Mouse (Mus musculus): ENCODE measurements at regions not wholly inside any gene's neighbourhood (a gene's known extent, or its start where the extent isn't known, plus 50 kb on each side); places are given as distances from the start of the nearest gene placed in this dataset.

DNA sequence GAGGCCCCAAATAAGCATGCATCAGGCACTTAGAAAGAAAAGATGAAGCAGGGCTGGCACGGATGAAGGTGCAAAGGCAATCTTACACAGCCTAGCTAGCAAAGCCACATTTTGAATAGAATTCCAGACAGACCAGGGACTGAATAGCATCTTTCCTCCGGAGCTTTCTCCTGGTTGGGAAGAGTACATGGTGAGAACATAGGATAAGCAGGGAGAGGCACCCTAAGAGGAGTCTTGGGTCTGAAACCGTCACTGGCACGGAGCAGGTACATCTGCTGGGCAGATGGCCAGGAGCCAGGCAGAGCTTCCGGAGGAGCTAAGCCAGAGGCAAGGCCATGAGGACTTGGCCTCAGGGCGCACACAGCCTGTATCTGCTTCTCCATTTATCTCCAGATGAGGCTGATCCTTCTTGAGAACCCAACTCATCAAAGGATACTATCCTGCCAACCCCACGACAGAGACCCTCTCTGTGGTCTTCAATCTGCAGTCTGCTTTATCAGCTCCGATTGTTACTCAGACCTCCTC lies 70.4 kb upstream of the Ccn6 start:
- TF ChIP-seq CTCF (IDR thresholded peaks at IDR 0.05; ENCODE audit: low read depth) (no peak), EP300 (optimal IDR thresholded peaks at IDR 0.05) (no peak)
